Mouse (Mus musculus) liver, postnatal 0 days (tissue): ENCODE data around the gene Klf11.

Source experiments
- CTCF ChIP-seq: sonication (generic); IDR thresholded peaks from 2 replicates; pipeline ENCODE4 v1.5.1; 2016; ENCODE audit warnings: antibody characterized with exemption, low read depth
- EP300 ChIP-seq: IDR thresholded peaks from 2 replicates; pipeline ENCODE4 v1.6.1; 2016; ENCODE audit warnings: antibody characterized with exemption, low read depth, mild to moderate bottlenecking

DNA sequence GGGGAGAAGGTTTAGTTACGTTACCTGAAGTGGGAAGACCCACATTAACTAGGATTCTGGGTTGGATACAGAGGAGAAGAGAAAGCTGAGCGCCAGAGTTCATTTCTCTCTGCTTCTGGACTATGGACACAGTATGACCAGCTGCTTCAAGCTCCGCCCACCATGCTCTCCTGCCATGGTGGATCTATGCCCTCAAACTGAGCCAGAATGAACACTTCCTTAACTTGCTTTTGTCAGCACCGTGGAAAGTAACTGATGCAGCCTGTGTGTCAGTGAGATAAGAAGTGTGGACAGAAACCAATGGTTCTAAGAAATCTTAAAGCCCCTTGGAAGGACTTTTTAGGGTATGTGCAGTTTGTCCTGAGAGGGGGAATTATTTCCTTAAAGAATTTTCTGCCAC is 7.9 kb downstream of the Klf11 start:
- TF ChIP-seq CTCF, result no peak
- TF ChIP-seq EP300, result no peak
